Mouse (Mus musculus) heart, postnatal 0 days (tissue): ENCODE measurements around the gene Arhgef10l. TPM values are rescaled to one million over a fixed set of nuclear protein-coding genes. Genes with fewer than 3 reads are reported as not detected.

Experiments used
- ATAC-seq: fragments of 200-750 bp; cut with Nextera tagmentation; 2 replicates; pipeline ENCODE4 v1.8.0; 2017; ENCODE audit warnings: low read depth, moderate number of reproducible peaks, moderate library complexity; ENCODE audit not compliant: insufficient read depth
- DNase-seq: peaks from one replicate; pipeline ENCODE4 v3.0.0-alpha.2; 2016; ENCODE audit warnings: low spot score
- H3K27ac ChIP-seq: fragments of 300-500 bp; sonication (generic); 2 replicates; pipeline ENCODE4 v1.5.1; 2014; ENCODE audit warnings: low read depth, mild to moderate bottlenecking
- H3K27me3 ChIP-seq: fragments of 300-500 bp; sonication (generic); 2 replicates; pipeline ENCODE4 v1.6.1; 2014; ENCODE audit warnings: low read length, mixed read lengths; ENCODE audit not compliant: control insufficient read depth, insufficient read depth
- H3K36me3 ChIP-seq: fragments of 300-500 bp; sonication (generic); replicated peaks from 2 replicates; pipeline ENCODE4 v1.6.1; 2014; ENCODE audit warnings: low read length, mixed read lengths; ENCODE audit not compliant: control insufficient read depth, insufficient read depth
- H3K4me1 ChIP-seq: fragments of 300-500 bp; sonication (generic); 2 replicates; pipeline ENCODE4 v1.6.1; 2014; ENCODE audit warnings: antibody characterized with exemption; ENCODE audit not compliant: control insufficient read depth, insufficient read depth
- H3K4me2 ChIP-seq: fragments of 300-500 bp; sonication (generic); 2 replicates; pipeline ENCODE4 v1.6.1; 2014; ENCODE audit warnings: low read depth, mild to moderate bottlenecking, low read length, moderate library complexity
- H3K4me3 ChIP-seq: fragments of 300-500 bp; sonication (generic); 2 replicates; pipeline ENCODE4 v1.5.1; 2014; ENCODE audit warnings: low read depth, low read length
- H3K9ac ChIP-seq: fragments of 300-500 bp; sonication (generic); replicated peaks from 2 replicates; pipeline ENCODE4 v1.6.1; 2014; ENCODE audit warnings: low read depth, low read length, mixed read lengths
- H3K9me3 ChIP-seq: fragments of 300-500 bp; sonication (generic); replicated peaks from 2 replicates; pipeline ENCODE4 v1.6.1; 2016; ENCODE audit warnings: low read length; ENCODE audit not compliant: control insufficient read depth
- CTCF ChIP-seq: IDR thresholded peaks from 2 replicates; pipeline ENCODE4 v1.5.1; 2016; ENCODE audit warnings: antibody characterized with exemption, control low read depth, low read depth
- EP300 ChIP-seq: IDR thresholded peaks from 2 replicates; pipeline ENCODE4 v1.6.1; 2016; ENCODE audit warnings: antibody characterized with exemption, low read depth
- WGBS: fragments of 180-500 bp; shearing (Covaris S2); extraction: QIAGEN DNeasy Blood & Tissue Kit; methylation state at CpG from one replicate; pipeline ENCODE4 v1.1.7; 2014; 5-methylcytosine and 5-hydroxymethylcytosine counted together
- polyA plus RNA-seq: library from polyadenylated mRNA; unstranded; fragments of >200 nt; fragmentation: Nextera tagmentation; extraction: Ambion mirVana; gene quantifications from 2 replicates; pipeline ENCODE4 v1.2.1, GENCODE M21; 2015
- total RNA-seq: library from RNA; depleted of rRNA; stranded (reverse); fragments of >200 nt; gene quantifications from 2 replicates; pipeline ENCODE4 v1.2.3, GENCODE M21; 2014; ENCODE audit warnings: low replicate concordance

The Arhgef10l gene
- total and polyA plus RNA-seq, 2 experiments from 2014 or later: 15.4 to 52.8 TPM

GRCm38 (mm10) chr4:140584240-140584639 lies 81.6 kb downstream of the Arhgef10l start:
- ATAC-seq (no peak), DNase-seq (no peak)
- no peaks in the 10 kb centered on the region for H3K27me3 ChIP-seq
- TF ChIP-seq EP300: no peak
- no peak for TF ChIP-seq CTCF
- peaks cover 22% of the 10 kb centered on the region for H3K4me1 ChIP-seq
- no peak overlapping the region for H3K4me3 ChIP-seq
- no peak overlapping the region for H3K9ac ChIP-seq
- 61% methylated on average over 5 of the region's 5 CpGs for WGBS
- no peaks in the 10 kb centered on the region for H3K9me3 ChIP-seq
- no peak overlapping the region for H3K27ac ChIP-seq
- H3K4me2 ChIP-seq: no peak overlapping the region
- H3K36me3 ChIP-seq: peaks cover 12% of the 10 kb centered on the region

GRCm38 (mm10) chr4:140582390-140583088 lies 83.3 kb downstream of the Arhgef10l start:
- ATAC-seq: no peak
- no peak for DNase-seq
- no peaks in the 10 kb centered on the region for H3K27me3 ChIP-seq
- no peaks in the 10 kb centered on the region for H3K9me3 ChIP-seq
- peak overlapping the region; percentile 88 for H3K27ac ChIP-seq
- TF ChIP-seq CTCF (no peak), EP300 (no peak)
- H3K4me1 ChIP-seq: peaks cover 22% of the 10 kb centered on the region
- no peak overlapping the region; the same call in 1 of the 2 replicates for H3K9ac ChIP-seq
- H3K4me2 ChIP-seq: no peak overlapping the region
- WGBS: 73% methylated on average over 15 of the region's 15 CpGs
- no peak overlapping the region for H3K4me3 ChIP-seq
- peaks cover 25% of the 10 kb centered on the region for H3K36me3 ChIP-seq

GRCm38 (mm10) chr4:140581730-140582389 lies 84.0 kb downstream of the Arhgef10l start:
- ATAC-seq (peak; percentile 89), DNase-seq (peak; percentile 88)
- Histone ChIP-seq H3K9ac (peak overlapping the region; percentile 40), H3K4me1 (peaks cover 22% of the 10 kb centered on the region), H3K9me3 (no peaks in the 10 kb centered on the region), H3K4me3 (peak overlapping the region; percentile 36), H3K4me2 (peak overlapping the region; percentile 56), H3K36me3 (peaks cover 32% of the 10 kb centered on the region), H3K27ac (peak overlapping the region; percentile 88), H3K27me3 (no peaks in the 10 kb centered on the region)
- TF ChIP-seq CTCF (no peak), EP300 (no peak)
- WGBS: 32% methylated on average over 23 of the region's 23 CpGs

- 44% methylated on average over 15 of the region's 16 CpGs for whole genome bisulfite sequencing
- DNase-seq (no peak), ATAC-seq (no peak)
- Histone ChIP-seq H3K27ac (peak overlapping the region; percentile 88), H3K27me3 (no peaks in the 10 kb centered on the region), H3K36me3 (peaks cover 37% of the 10 kb centered on the region), H3K4me3 (peak overlapping the region; percentile 36), H3K9me3 (no peaks in the 10 kb centered on the region), H3K4me2 (peak overlapping the region; percentile 56), H3K9ac (peak overlapping the region; percentile 40), H3K4me1 (peaks cover 22% of the 10 kb centered on the region)
- TF ChIP-seq CTCF (no peak), EP300 (no peak)
These were observed 84.5 kb downstream of the Arhgef10l start for GRCm38 (mm10) chr4:140581341-140581729.

- peak overlapping the region; percentile 36 for H3K4me3 ChIP-seq
- H3K9me3 ChIP-seq: no peaks in the 10 kb centered on the region
- peak overlapping the region; percentile 56 for H3K4me2 ChIP-seq
- H3K4me1 ChIP-seq: peaks cover 22% of the 10 kb centered on the region
- H3K36me3 ChIP-seq: peaks cover 42% of the 10 kb centered on the region
- peak overlapping the region; percentile 40 for H3K9ac ChIP-seq
- peak overlapping the region; percentile 88 for H3K27ac ChIP-seq
- no peak for ATAC-seq
- no peaks in the 10 kb centered on the region for H3K27me3 ChIP-seq
- 78% methylated on average over 4 of the region's 4 CpGs for WGBS
- no peak for TF ChIP-seq EP300
- DNase-seq: no peak
These were observed 84.9 kb downstream of the Arhgef10l start for GRCm38 (mm10) chr4:140580866-140581265.
